Mouse (Mus musculus) stomach, embryonic 14.5 days (tissue): ENCODE data around the gene Mt1. TPM values are rescaled to one million over a fixed set of nuclear protein-coding genes. Genes with fewer than 3 reads are reported as not detected.

Experiments used
- ATAC-seq: fragments of 200-750 bp; cut with Nextera tagmentation; 2 replicates; pipeline ENCODE4 v1.8.0; 2017; ENCODE audit warnings: low read depth, moderate TSS enrichment; ENCODE audit not compliant: insufficient number of reproducible peaks, insufficient read depth, low FRiP score
- H3K27ac ChIP-seq: fragments of 300-500 bp; sonication (generic); 2 replicates; pipeline ENCODE4 v1.5.1; 2014; ENCODE audit warnings: mild to moderate bottlenecking, low read length, moderate library complexity, mixed read lengths
- H3K27me3 ChIP-seq: fragments of 300-500 bp; sonication (generic); 2 replicates; pipeline ENCODE4 v1.6.1; 2014; ENCODE audit warnings: low read length, control low read depth, mixed read lengths; ENCODE audit not compliant: control insufficient read depth, insufficient read depth
- H3K36me3 ChIP-seq: fragments of 300-500 bp; sonication (generic); 2 replicates; pipeline ENCODE4 v1.6.1; 2014; ENCODE audit warnings: mild to moderate bottlenecking, control low read depth, low read length, moderate library complexity, mixed read lengths; ENCODE audit not compliant: control insufficient read depth, insufficient read depth
- H3K4me1 ChIP-seq: fragments of 300-500 bp; sonication (generic); 2 replicates; pipeline ENCODE4 v1.6.1; 2014; ENCODE audit warnings: low read length, control low read depth, mixed read lengths; ENCODE audit not compliant: control insufficient read depth, insufficient read depth
- H3K4me2 ChIP-seq: fragments of 300-500 bp; sonication (generic); replicated peaks from 2 replicates; pipeline ENCODE4 v1.6.1; 2014; ENCODE audit warnings: low read depth, low read length, control low read depth
- H3K4me3 ChIP-seq: fragments of 300-500 bp; sonication (generic); 2 replicates; pipeline ENCODE4 v1.5.1; 2014; ENCODE audit warnings: low read depth, low read length, control low read depth
- H3K9ac ChIP-seq: fragments of 300-500 bp; sonication (generic); replicated peaks from 2 replicates; pipeline ENCODE4 v1.6.1; 2014; ENCODE audit warnings: low read depth, mild to moderate bottlenecking, control low read depth, low read length, moderate library complexity, mixed read lengths
- H3K9me3 ChIP-seq: fragments of 300-500 bp; sonication (generic); 2 replicates; pipeline ENCODE4 v1.6.1; 2016; ENCODE audit warnings: low read depth, low read length, control low read depth; ENCODE audit not compliant: control insufficient read depth
- WGBS: fragments of 180-500 bp; shearing (Covaris S2); extraction: QIAGEN DNeasy Blood & Tissue Kit; methylation state at CpG from one replicate; pipeline ENCODE4 v1.1.7; 2014; 5-methylcytosine and 5-hydroxymethylcytosine counted together
- polyA plus RNA-seq: library from polyadenylated mRNA; unstranded; fragments of >200 nt; fragmentation: Nextera tagmentation; extraction: Ambion mirVana; gene quantifications from 2 replicates; pipeline ENCODE4 v1.2.1, GENCODE M21; 2014

The Mt1 gene
- polyA plus RNA-seq, 1 experiment from 2014 or later: 888 TPM

- WGBS: 89% methylated on average over 7 of the region's 7 CpGs
- H3K4me3 ChIP-seq: no peak overlapping the region
Measured at GRCm38 (mm10) chr8:94227381-94227939, 48.6 kb downstream of the Mt1 start.

More at GRCm38 (mm10) chr8:94227381-94227939, 48.6 kb downstream of the Mt1 start:
- H3K4me1 ChIP-seq: no peaks in the 10 kb centered on the region
- H3K27ac ChIP-seq: no peak overlapping the region
- no peak overlapping the region for H3K9ac ChIP-seq
- H3K9me3 ChIP-seq: no peaks in the 10 kb centered on the region
- no peak for ATAC-seq
- H3K27me3 ChIP-seq: no peaks in the 10 kb centered on the region
- no peak overlapping the region for H3K4me2 ChIP-seq
- no peaks in the 10 kb centered on the region; the same call in 1 of the 2 replicates for H3K36me3 ChIP-seq

Other genes with a start within 250 kb of the Mt1 start
- 41.9 and 46.3 TPM in 2 replicates for gene Amfr, start 166.2 kb upstream of the Mt1 start, polyA plus RNA-seq
- 126 and 136 TPM in 2 replicates for gene Nudt21, start 142.1 kb upstream of the Mt1 start, polyA plus RNA-seq
- 13.4 and 17.9 TPM in 2 replicates for gene Ogfod1, start 141.9 kb upstream of the Mt1 start, polyA plus RNA-seq
- 12.7 and 16.6 TPM in 2 replicates for gene Bbs2, start 80.2 kb upstream of the Mt1 start, polyA plus RNA-seq
- gene Mt4, start 41.9 kb upstream of the Mt1 start, polyA plus RNA-seq: not detected in 2 replicates
- gene Mt3, start 26.5 kb upstream of the Mt1 start, polyA plus RNA-seq: 3.6 and 6.4 TPM in 2 replicates
- 310 and 332 TPM in 2 replicates for gene Mt2, start 6.4 kb upstream of the Mt1 start, polyA plus RNA-seq
- 74.6 and 82.1 TPM in 2 replicates for gene Nup93, start 35.5 kb downstream of the Mt1 start, polyA plus RNA-seq
- gene Slc12a3, start 150.1 kb downstream of the Mt1 start, polyA plus RNA-seq: not detected in 2 replicates
- 93.1 and 101 TPM in 2 replicates for gene Herpud1, start 207.4 kb downstream of the Mt1 start, polyA plus RNA-seq